Mouse (Mus musculus): ENCODE data around the gene Dgkb. TPM values are rescaled to one million over a fixed set of nuclear protein-coding genes. Genes with fewer than 3 reads are reported as not detected.
A peak's percentile ranks its signal among the peaks of the same experiment; 100 is the strongest.

The Dgkb gene
- polyA plus RNA-seq (2014; fragmentation: Nextera tagmentation; extraction: Ambion mirVana), result 4.7 and 5.0 TPM in 2 replicates

DNA sequence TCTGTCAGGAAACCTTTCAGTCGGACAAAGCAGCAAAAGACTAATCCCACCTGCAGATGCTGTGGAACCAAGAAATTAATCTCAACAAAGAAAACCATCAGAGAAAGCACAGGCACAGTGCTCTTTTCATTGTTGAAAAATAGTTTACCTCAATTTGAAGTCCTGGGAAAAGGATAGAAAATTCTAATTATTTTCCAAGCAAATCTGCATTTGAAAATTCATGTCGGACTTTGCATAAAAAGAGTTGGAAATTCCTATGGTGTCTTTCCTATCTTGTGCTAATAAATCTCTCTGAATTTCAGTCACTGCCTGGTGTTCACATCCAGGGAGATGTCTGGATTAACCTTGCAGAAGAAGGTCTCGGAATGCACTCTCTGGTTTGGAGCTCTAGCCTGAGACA, at the start of gene Dgkb:
TSS of gene Dgkb (plus strand) at position 301 of the 400 bp plus-strand sequence.
- Histone ChIP-seq H3K27ac (ENCODE audit: low read depth) (no peak within 1 kb of the TSS), H3K9me3 (ENCODE audit: control insufficient read depth, low read length) (no peaks in the 10 kb centered on the region), H3K4me3 (ENCODE audit: low read depth, low read length) (no peak within 1 kb of the TSS), H3K36me3 (ENCODE audit: control insufficient read depth, insufficient read depth, low read length) (no peaks in the 10 kb centered on the region), H3K4me1 (replicated peaks; ENCODE audit: control insufficient read depth, insufficient read depth, low read length) (0 out of 2 replicates have a peak, but pooled peaks cover 2% of the 10 kb centered on the region), H3K4me2 (ENCODE audit: low read length) (no peak within 1 kb of the TSS), H3K27me3 (replicated peaks; ENCODE audit: control insufficient read depth, insufficient read depth, low read length) (no peaks in the 10 kb centered on the region), H3K9ac (ENCODE audit: low read length) (no peak within 1 kb of the TSS)
- DNase-seq (ENCODE audit: low spot score) (no peak), ATAC-seq (replicated peaks; ENCODE audit: low FRiP score, low TSS enrichment, low read depth) (no peak)
- WGBS, result 42% methylated on average over 3 of the region's 3 CpGs

DNA sequence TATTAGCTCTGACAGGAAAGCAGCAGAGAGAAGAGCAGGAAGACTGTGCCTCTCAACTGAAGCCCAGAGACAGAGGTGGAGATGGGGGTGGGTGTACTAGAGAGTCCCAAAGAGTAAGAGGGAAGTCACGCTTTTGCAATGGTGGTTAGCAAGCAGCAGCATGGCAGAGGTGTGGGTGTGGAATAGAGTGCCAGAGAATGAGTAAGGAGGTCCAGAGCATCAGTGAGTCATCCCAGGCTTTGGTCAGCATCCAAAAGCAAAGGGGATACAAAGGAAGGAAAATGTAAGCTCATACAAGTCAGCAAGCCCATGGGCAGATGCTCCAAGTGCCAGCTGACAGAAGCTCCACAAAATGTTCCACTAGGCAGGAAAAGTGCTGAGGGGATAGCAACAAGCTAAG, 47.7 kb upstream of the Dgkb start:
- Histone ChIP-seq H3K4me3 (ENCODE audit: low read depth, low read length) (no peak overlapping the region), H3K36me3 (ENCODE audit: control insufficient read depth, insufficient read depth, low read length) (no peaks in the 10 kb centered on the region), H3K9ac (ENCODE audit: low read length) (no peak overlapping the region), H3K27me3 (replicated peaks; ENCODE audit: control insufficient read depth, insufficient read depth, low read length) (no peaks in the 10 kb centered on the region), H3K9me3 (ENCODE audit: control insufficient read depth, low read length) (no peaks in the 10 kb centered on the region), H3K4me2 (ENCODE audit: low read length) (no peak overlapping the region), H3K27ac (ENCODE audit: low read depth) (no peak overlapping the region), H3K4me1 (replicated peaks; ENCODE audit: control insufficient read depth, insufficient read depth, low read length) (0 out of 2 replicates have a peak, but pooled peaks cover 4% of the 10 kb centered on the region)
- ATAC-seq (replicated peaks; ENCODE audit: low FRiP score, low TSS enrichment, low read depth) (no peak), DNase-seq (ENCODE audit: low spot score) (no peak)
- 83% methylated on average over 1 of the region's 1 CpGs for WGBS

DNA sequence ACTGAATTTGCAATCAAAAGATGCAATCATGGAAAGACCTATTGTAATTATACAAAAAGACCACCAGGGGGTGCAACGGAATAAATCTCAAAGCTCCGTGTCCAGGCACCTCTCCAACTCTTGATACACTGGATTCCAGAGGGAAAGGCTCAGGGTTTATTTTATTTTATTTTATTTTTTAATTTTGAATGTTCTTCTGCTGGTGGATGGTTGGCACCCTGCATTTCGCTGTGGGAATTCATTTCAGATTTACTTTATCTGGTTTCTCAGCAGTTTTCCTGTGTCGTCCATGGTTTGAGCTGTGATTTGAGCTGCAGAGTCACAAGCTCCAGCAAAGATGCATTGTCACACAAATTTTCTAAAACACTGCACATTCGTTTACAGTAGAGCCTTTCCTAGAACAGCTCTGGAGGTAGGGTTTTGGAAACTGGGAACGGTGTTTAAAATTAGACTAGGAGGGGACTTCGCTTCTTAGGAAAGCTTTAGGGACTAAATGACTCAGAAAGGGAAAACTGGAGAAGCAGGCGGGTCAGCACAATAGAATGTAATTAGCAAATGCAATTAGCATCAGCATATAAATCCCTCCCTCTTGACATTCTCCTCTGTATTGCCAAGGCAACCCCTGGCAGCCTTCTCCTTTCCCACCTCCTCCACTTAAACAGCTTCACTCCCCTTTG, 43.7 kb upstream of the Dgkb start:
- WGBS, result 17% methylated on average over 8 of the region's 8 CpGs
- Histone ChIP-seq H3K4me1 (replicated peaks; ENCODE audit: control insufficient read depth, insufficient read depth, low read length) (0 out of 2 replicates have a peak, but pooled peaks cover 4% of the 10 kb centered on the region), H3K27ac (ENCODE audit: low read depth) (no peak overlapping the region), H3K4me2 (ENCODE audit: low read length) (peak overlapping the region; percentile 35; the same call in 1 of the 2 replicates), H3K9me3 (ENCODE audit: control insufficient read depth, low read length) (no peaks in the 10 kb centered on the region), H3K27me3 (replicated peaks; ENCODE audit: control insufficient read depth, insufficient read depth, low read length) (no peaks in the 10 kb centered on the region), H3K4me3 (ENCODE audit: low read depth, low read length) (no peak overlapping the region), H3K36me3 (ENCODE audit: control insufficient read depth, insufficient read depth, low read length) (no peaks in the 10 kb centered on the region), H3K9ac (ENCODE audit: low read length) (no peak overlapping the region)
- DNase-seq (ENCODE audit: low spot score) (peak; percentile 53), ATAC-seq (replicated peaks; ENCODE audit: low FRiP score, low TSS enrichment, low read depth) (no peak)

DNA sequence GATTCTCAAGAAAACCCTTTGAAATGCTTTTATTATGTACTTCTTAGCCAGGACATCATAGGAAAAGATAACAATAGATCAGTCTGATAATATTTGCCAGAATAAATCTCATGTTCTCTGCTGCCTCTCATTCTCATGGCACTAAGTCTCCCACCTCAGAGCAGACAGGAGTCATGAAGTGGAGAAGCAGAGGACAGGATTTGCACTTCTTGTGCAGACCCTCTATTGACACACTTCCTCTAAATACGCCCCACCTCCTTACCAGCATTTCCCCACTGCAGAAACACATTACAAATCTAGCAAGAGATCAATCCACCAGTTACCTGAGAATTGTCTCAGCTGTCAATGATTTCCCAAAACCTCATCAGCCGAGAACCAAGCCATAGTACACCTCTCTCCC, 42.9 kb upstream of the Dgkb start:
- Histone ChIP-seq H3K27me3 (replicated peaks; ENCODE audit: control insufficient read depth, insufficient read depth, low read length) (no peaks in the 10 kb centered on the region), H3K4me1 (replicated peaks; ENCODE audit: control insufficient read depth, insufficient read depth, low read length) (0 out of 2 replicates have a peak, but pooled peaks cover 4% of the 10 kb centered on the region), H3K4me2 (ENCODE audit: low read length) (no peak overlapping the region), H3K9ac (ENCODE audit: low read length) (no peak overlapping the region), H3K4me3 (ENCODE audit: low read depth, low read length) (no peak overlapping the region), H3K9me3 (ENCODE audit: control insufficient read depth, low read length) (no peaks in the 10 kb centered on the region), H3K36me3 (ENCODE audit: control insufficient read depth, insufficient read depth, low read length) (no peaks in the 10 kb centered on the region), H3K27ac (ENCODE audit: low read depth) (no peak overlapping the region)
- 45% methylated on average over 2 of the region's 2 CpGs for WGBS
- ATAC-seq (replicated peaks; ENCODE audit: low FRiP score, low TSS enrichment, low read depth) (no peak), DNase-seq (ENCODE audit: low spot score) (no peak)

DNA sequence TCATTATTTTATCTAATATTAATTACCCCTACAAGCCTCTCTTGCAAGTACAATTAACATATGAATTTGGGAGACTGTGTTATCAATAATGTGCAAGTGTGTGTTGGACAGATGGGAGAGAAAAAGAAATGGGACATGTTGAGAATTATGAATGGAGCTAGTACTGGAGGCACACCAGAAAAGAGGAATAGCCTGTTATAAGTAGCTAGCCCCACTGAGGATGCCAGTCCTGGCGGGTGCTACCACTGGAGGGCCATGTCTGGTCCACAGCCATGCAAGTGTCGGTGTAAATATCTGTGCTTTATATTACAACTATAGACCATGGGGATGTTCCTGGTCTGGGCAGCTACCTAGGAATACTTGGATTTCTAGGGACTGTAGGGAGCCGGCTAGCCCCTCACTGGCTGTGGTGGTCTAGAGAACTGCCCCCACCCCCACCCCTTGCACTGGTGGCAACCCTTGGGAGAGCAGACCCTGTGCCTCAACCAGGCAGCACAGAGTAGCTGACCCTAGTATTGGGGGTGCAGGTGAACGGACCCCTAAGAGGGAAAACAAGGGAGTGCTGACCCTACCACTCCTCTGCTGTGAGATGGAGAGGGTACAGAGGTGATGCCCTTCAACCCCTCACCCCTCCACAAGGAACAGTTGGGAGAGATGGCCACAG, 21.1 kb upstream of the Dgkb start:
- H3K9me3 ChIP-seq (ENCODE audit: control insufficient read depth, low read length), result no peaks in the 10 kb centered on the region
- H3K36me3 ChIP-seq (ENCODE audit: control insufficient read depth, insufficient read depth, low read length), result no peaks in the 10 kb centered on the region
- ATAC-seq (replicated peaks; ENCODE audit: low FRiP score, low TSS enrichment, low read depth) (no peak), DNase-seq (ENCODE audit: low spot score) (no peak)
- no peaks in the 10 kb centered on the region for H3K27me3 ChIP-seq (replicated peaks; ENCODE audit: control insufficient read depth, insufficient read depth, low read length)
- no peak overlapping the region for H3K27ac ChIP-seq (ENCODE audit: low read depth)
- no peak overlapping the region for H3K4me3 ChIP-seq (ENCODE audit: low read depth, low read length)
- no peak overlapping the region for H3K9ac ChIP-seq (ENCODE audit: low read length)
- 95% methylated on average over 4 of the region's 4 CpGs for WGBS
- no peak overlapping the region for H3K4me2 ChIP-seq (ENCODE audit: low read length)
- no peaks in the 10 kb centered on the region for H3K4me1 ChIP-seq (replicated peaks; ENCODE audit: control insufficient read depth, insufficient read depth, low read length)

DNA sequence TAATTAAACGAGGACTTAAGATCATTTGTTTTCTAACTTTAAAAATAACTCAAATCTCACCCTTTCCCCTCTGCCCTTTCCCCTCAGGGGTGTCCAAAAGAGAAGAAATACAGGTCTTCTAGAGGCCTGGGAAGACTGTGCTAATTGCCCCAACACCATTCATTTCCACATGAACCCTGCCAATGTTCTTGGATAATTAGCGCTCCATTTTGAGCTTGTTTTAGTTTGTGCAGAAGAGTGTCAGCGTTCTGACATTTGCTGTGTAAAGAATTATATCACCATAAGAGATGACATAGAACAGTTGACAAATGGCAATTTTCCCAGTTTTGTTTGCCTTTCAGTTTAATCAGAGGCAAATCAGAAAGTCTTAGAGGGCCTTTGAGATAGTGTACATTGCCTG, 3.4 kb upstream of the Dgkb start:
- 81% methylated on average over 3 of the region's 3 CpGs for WGBS

DNA sequence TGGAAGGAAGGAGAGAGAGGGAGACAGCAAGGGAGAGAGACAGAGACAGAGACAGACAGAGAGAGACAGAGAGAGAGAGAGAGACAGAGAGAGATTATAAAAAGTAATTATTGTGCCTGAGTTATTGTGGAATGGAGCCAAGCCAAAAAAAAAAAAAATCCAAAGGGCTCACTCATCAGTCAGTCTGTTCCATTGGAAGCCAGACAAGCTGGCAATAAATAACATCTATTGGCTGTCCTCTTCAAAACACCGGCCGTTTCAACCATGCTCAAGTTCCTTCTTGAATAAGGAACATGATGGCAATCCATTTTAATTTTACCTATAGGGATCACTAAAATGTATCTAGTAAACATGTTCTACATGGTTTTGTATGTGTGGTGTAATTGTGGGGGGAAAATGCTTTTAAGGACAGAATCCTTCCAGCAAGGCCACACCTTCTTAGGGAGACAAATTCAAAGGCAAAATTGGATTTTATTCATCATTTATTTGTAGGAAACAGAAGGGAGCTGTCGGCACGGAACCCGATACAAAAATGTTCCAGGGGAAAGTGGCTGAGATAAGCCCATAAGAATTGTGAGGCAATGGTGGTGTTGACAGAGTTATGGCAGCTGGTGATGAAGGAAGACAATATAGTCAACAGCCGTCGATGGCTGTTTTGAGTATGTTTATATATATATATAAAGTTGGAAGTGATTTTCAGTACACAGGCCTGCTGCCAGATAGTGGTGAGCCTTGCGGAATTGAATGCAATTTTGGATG, 3.7 kb downstream of the Dgkb start:
- DNase-seq (ENCODE audit: low spot score) (no peak), ATAC-seq (replicated peaks; ENCODE audit: low FRiP score, low TSS enrichment, low read depth) (no peak)
- Histone ChIP-seq H3K27me3 (replicated peaks; ENCODE audit: control insufficient read depth, insufficient read depth, low read length) (no peaks in the 10 kb centered on the region), H3K9ac (ENCODE audit: low read length) (no peak overlapping the region), H3K27ac (ENCODE audit: low read depth) (no peak overlapping the region), H3K9me3 (ENCODE audit: control insufficient read depth, low read length) (no peaks in the 10 kb centered on the region), H3K36me3 (ENCODE audit: control insufficient read depth, insufficient read depth, low read length) (no peaks in the 10 kb centered on the region), H3K4me3 (ENCODE audit: low read depth, low read length) (no peak overlapping the region), H3K4me2 (ENCODE audit: low read length) (no peak overlapping the region), H3K4me1 (replicated peaks; ENCODE audit: control insufficient read depth, insufficient read depth, low read length) (0 out of 2 replicates have a peak, but pooled peaks cover 2% of the 10 kb centered on the region)
- WGBS, result 67% methylated on average over 8 of the region's 8 CpGs

More for the DNA sequence above, 3.4 kb upstream of the Dgkb start:
- no peak overlapping the region for H3K27ac ChIP-seq (ENCODE audit: low read depth)
- DNase-seq (ENCODE audit: low spot score) (no peak), ATAC-seq (replicated peaks; ENCODE audit: low FRiP score, low TSS enrichment, low read depth) (no peak)
- H3K9ac ChIP-seq (ENCODE audit: low read length), result no peak overlapping the region
- no peaks in the 10 kb centered on the region for H3K27me3 ChIP-seq (replicated peaks; ENCODE audit: control insufficient read depth, insufficient read depth, low read length)
- H3K4me3 ChIP-seq (ENCODE audit: low read depth, low read length), result no peak overlapping the region
- H3K4me2 ChIP-seq (ENCODE audit: low read length), result no peak overlapping the region
- no peaks in the 10 kb centered on the region for H3K36me3 ChIP-seq (ENCODE audit: control insufficient read depth, insufficient read depth, low read length)
- 0 out of 2 replicates have a peak, but pooled peaks cover 2% of the 10 kb centered on the region for H3K4me1 ChIP-seq (replicated peaks; ENCODE audit: control insufficient read depth, insufficient read depth, low read length)
- H3K9me3 ChIP-seq (ENCODE audit: control insufficient read depth, low read length), result no peaks in the 10 kb centered on the region

DNA sequence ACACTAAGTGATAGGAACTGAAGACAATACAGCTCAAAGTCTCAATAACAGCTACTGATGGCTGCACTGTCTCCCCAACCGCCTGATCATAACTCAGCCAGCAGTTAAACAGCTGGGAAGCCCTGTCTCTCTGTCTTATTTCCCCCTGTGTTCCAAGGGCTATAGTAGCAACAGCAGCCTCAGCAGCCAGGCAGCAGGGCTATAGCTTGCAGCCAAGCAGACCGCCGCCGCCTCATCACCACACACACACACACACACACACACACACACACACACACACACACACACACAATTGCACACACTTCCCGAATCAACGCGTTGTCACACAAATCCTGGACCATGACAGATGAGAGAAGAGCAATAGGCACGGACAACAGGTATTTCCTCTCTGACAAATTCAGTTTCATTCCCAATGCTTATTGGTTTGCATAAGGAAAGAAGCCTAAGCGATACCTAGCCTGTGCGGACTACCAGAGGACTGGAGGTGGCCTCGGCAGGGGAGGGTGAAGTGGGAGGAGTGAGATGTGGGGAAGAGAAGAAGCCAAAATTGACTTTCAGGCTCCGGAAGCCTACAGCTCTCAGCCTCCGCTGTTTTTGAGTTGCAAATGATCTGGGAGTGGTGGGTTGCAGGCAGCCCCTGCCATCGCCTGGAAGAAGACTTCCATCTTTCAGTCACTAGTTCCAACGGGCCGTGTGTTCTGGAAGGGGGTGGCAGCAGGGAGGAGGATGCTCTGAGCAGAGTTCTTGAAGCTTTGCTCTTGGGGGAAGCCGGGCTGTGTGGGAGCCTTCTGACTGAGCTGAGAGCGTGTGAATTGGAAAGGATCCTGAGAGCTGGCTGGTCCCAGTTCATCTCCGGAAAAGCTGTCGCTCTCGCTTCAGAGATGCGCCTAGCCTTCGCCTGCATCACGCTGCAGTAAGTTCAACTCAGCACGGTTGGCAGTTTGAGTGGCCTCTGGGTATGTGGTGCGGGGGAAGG, 62.8 kb downstream of the Dgkb start:
- DNase-seq (ENCODE audit: low spot score) (peak; percentile 70), ATAC-seq (replicated peaks; ENCODE audit: low FRiP score, low TSS enrichment, low read depth) (no peak)
- Histone ChIP-seq H3K4me2 (ENCODE audit: low read length) (peak overlapping the region; percentile 84), H3K9me3 (ENCODE audit: control insufficient read depth, low read length) (no peaks in the 10 kb centered on the region), H3K4me1 (replicated peaks; ENCODE audit: control insufficient read depth, insufficient read depth, low read length) (no peaks in the 10 kb centered on the region; the same call in 1 of the 2 replicates), H3K9ac (ENCODE audit: low read length) (peak overlapping the region; percentile 34), H3K36me3 (ENCODE audit: control insufficient read depth, insufficient read depth, low read length) (no peaks in the 10 kb centered on the region), H3K27ac (ENCODE audit: low read depth) (no peak overlapping the region), H3K27me3 (replicated peaks; ENCODE audit: control insufficient read depth, insufficient read depth, low read length) (peaks cover 5% of the 10 kb centered on the region; the same call in 1 of the 2 replicates), H3K4me3 (ENCODE audit: low read depth, low read length) (peak overlapping the region; percentile 41)
- WGBS, result 1% methylated on average over 26 of the region's 26 CpGs

All from intestine, embryonic 14.5 days (tissue).